Mouse (Mus musculus) hindbrain, embryonic 13.5 days (tissue): ENCODE measurements around the gene Cbs. TPM values are rescaled to one million over a fixed set of nuclear protein-coding genes. Genes with fewer than 3 reads are reported as not detected.

Experiments
- ATAC-seq: fragments of 200-750 bp; cut with Nextera tagmentation; 2 replicates; pipeline ENCODE4 v1.8.0; 2017; ENCODE audit warnings: moderate TSS enrichment; ENCODE audit not compliant: low FRiP score
- H3K27ac ChIP-seq: fragments of 300-500 bp; sonication (generic); 2 replicates; pipeline ENCODE4 v1.5.1; 2015; ENCODE audit warnings: inconsistent platforms, mild to moderate bottlenecking, moderate library complexity
- H3K27me3 ChIP-seq: fragments of 300-500 bp; sonication (generic); 2 replicates; pipeline ENCODE4 v1.6.1; 2015; ENCODE audit warnings: mild to moderate bottlenecking, inconsistent platforms
- H3K36me3 ChIP-seq: fragments of 300-500 bp; sonication (generic); 2 replicates; pipeline ENCODE4 v1.6.1; 2015; ENCODE audit warnings: mild to moderate bottlenecking, inconsistent platforms
- H3K4me1 ChIP-seq: fragments of 300-500 bp; sonication (generic); replicated peaks from 2 replicates; pipeline ENCODE4 v1.6.1; 2015; ENCODE audit warnings: inconsistent platforms
- H3K4me2 ChIP-seq: fragments of 300-500 bp; sonication (generic); 2 replicates; pipeline ENCODE4 v1.6.1; 2015; ENCODE audit warnings: inconsistent platforms, mild to moderate bottlenecking, moderate library complexity
- H3K4me3 ChIP-seq: fragments of 300-500 bp; sonication (generic); 2 replicates; pipeline ENCODE4 v1.5.1; 2015; ENCODE audit warnings: mild to moderate bottlenecking, inconsistent platforms
- H3K9ac ChIP-seq: fragments of 300-500 bp; sonication (generic); 2 replicates; pipeline ENCODE4 v1.6.1; 2015; ENCODE audit warnings: mild to moderate bottlenecking, inconsistent platforms
- H3K9me3 ChIP-seq: fragments of 300-500 bp; sonication (generic); 2 replicates; pipeline ENCODE4 v1.6.1; 2016; ENCODE audit warnings: inconsistent platforms
- WGBS: fragments of 180-500 bp; shearing (Covaris S2); methylation state at CpG from one replicate; pipeline ENCODE4 v1.1.7; 2015; 5-methylcytosine and 5-hydroxymethylcytosine counted together
- polyA plus RNA-seq: library from polyadenylated mRNA; unstranded; fragments of >200 nt; fragmentation: Nextera tagmentation; extraction: Ambion mirVana; gene quantifications from 2 replicates; pipeline ENCODE4 v1.2.1, GENCODE M21; 2015

The Cbs gene
- polyA plus RNA-seq, 1 experiment from 2014 or later = 4.6 TPM

DNA sequence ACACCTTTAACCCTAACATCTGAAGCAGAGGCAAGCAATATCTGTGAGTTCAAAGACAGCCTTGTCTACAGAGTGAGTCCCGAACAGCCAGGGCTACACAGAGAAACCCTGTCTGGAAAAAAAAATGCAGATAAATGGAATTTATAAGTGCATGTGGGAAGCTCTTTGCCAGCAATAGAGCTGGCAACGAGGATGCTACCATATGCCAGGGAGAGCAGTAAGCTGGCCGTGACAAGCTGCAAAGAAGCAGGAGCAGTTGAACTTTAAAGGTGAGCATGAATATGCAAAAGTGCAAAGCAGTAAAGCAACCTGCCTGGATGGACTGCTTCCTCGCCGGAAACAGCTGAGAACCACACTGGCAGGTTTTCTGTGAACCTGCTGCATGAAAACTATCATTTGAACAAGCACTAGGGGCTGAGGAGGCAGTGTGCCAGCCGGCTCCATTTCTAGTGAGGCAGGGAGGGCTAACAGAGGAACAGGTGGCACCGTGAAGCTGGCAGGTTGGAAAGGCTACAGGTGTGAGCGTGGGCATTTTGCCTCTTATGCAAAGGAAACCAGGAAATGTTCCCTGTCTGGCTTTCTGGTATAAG is 23.7 kb upstream of the Cbs start:
- H3K4me2 ChIP-seq = no peak overlapping the region
- no peak overlapping the region for H3K9ac ChIP-seq
- ATAC-seq = no peak
- no peaks in the 10 kb centered on the region for H3K9me3 ChIP-seq
- WGBS = 83% methylated on average over 8 of the region's 8 CpGs
- no peak overlapping the region for H3K27ac ChIP-seq
- peaks cover 18% of the 10 kb centered on the region for H3K4me1 ChIP-seq
- H3K27me3 ChIP-seq = no peaks in the 10 kb centered on the region
- no peak overlapping the region for H3K4me3 ChIP-seq
- peaks cover 3% of the 10 kb centered on the region; the same call in 1 of the 2 replicates for H3K36me3 ChIP-seq

GRCm38 (mm10) chr17:31658468-31659185 is 21.6 kb upstream of the Cbs start, which contains the start of gene U2af1:
Gene U2af1, minus strand, starts transcription at chr17:31658892.
- Histone ChIP-seq H3K4me2 (peak within 1 kb of the TSS; percentile 80), H3K4me1 (peaks cover 24% of the 10 kb centered on the region), H3K27me3 (no peaks in the 10 kb centered on the region), H3K9me3 (no peaks in the 10 kb centered on the region), H3K4me3 (peak within 1 kb of the TSS; percentile 74), H3K36me3 (peaks cover 22% of the 10 kb centered on the region), H3K27ac (peak within 1 kb of the TSS; percentile 93), H3K9ac (peak within 1 kb of the TSS; percentile 94)
- under 1% methylated on average over 66 of the region's 77 CpGs for WGBS
- ATAC-seq = peak; percentile 99

- H3K4me1 ChIP-seq = peaks cover 24% of the 10 kb centered on the region
- H3K27me3 ChIP-seq = no peaks in the 10 kb centered on the region
- ATAC-seq = no peak
- peak overlapping the region; percentile 74 for H3K4me3 ChIP-seq
- no peaks in the 10 kb centered on the region for H3K9me3 ChIP-seq
- peak overlapping the region; percentile 94 for H3K9ac ChIP-seq
- H3K36me3 ChIP-seq = peaks cover 28% of the 10 kb centered on the region
- WGBS = 0% methylated on average over 27 of the region's 27 CpGs
- H3K4me2 ChIP-seq = peak overlapping the region; percentile 80
- peak overlapping the region; percentile 91 for H3K27ac ChIP-seq
Measured at GRCm38 (mm10) chr17:31658136-31658467, 21.1 kb upstream of the Cbs start.

GRCm38 (mm10) chr17:31657141-31657983 is 20.3 kb upstream of the Cbs start:
- no peaks in the 10 kb centered on the region for H3K9me3 ChIP-seq
- H3K27ac ChIP-seq = no peak overlapping the region
- peak overlapping the region; percentile 94 for H3K9ac ChIP-seq
- WGBS = 57% methylated on average over 12 of the region's 12 CpGs
- peaks cover 24% of the 10 kb centered on the region for H3K4me1 ChIP-seq
- peaks cover 35% of the 10 kb centered on the region for H3K36me3 ChIP-seq
- no peaks in the 10 kb centered on the region for H3K27me3 ChIP-seq
- peak overlapping the region; percentile 74 for H3K4me3 ChIP-seq
- no peak for ATAC-seq
- peak overlapping the region; percentile 80 for H3K4me2 ChIP-seq

GRCm38 (mm10) chr17:31656682-31657081 is 19.6 kb upstream of the Cbs start:
- Histone ChIP-seq H3K36me3 (peaks cover 42% of the 10 kb centered on the region), H3K9ac (no peak overlapping the region), H3K4me3 (no peak overlapping the region), H3K27me3 (no peaks in the 10 kb centered on the region), H3K27ac (no peak overlapping the region), H3K4me1 (peaks cover 24% of the 10 kb centered on the region), H3K9me3 (no peaks in the 10 kb centered on the region), H3K4me2 (peak overlapping the region; percentile 80; the same call in 1 of the 2 replicates)
- WGBS = 89% methylated on average over 5 of the region's 5 CpGs
- no peak for ATAC-seq

- H3K9me3 ChIP-seq = no peaks in the 10 kb centered on the region
- peaks cover 55% of the 10 kb centered on the region for H3K36me3 ChIP-seq
- H3K27ac ChIP-seq = no peak overlapping the region
- H3K27me3 ChIP-seq = no peaks in the 10 kb centered on the region
- no peak for ATAC-seq
- no peak overlapping the region for H3K4me3 ChIP-seq
- H3K4me2 ChIP-seq = no peak overlapping the region
- peaks cover 24% of the 10 kb centered on the region for H3K4me1 ChIP-seq
- H3K9ac ChIP-seq = no peak overlapping the region
- WGBS = 85% methylated on average over 4 of the region's 4 CpGs
Measured at GRCm38 (mm10) chr17:31655366-31655765, 18.3 kb upstream of the Cbs start.

DNA sequence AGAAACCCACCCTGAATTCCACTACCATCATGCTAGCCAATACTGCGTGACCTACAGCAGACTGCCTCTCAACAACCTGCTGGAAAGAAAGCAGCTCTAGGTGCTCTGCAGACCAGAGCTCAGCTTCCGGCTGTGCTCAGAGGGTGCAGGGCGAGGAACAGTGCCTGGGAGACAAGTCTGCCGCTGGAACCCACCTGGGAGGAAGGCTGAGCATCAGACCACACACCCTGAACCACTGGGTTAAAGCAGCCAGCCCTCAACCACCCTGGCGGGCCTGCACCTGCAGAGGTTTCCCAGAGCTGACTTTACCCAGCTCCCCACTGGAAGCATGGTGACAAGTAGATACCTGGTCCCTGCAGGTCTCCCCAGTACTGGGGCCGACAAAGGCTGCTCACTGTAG is 16.2 kb upstream of the Cbs start:
- Histone ChIP-seq H3K27me3 (no peaks in the 10 kb centered on the region), H3K27ac (no peak overlapping the region), H3K4me2 (no peak overlapping the region), H3K9ac (no peak overlapping the region), H3K9me3 (no peaks in the 10 kb centered on the region), H3K36me3 (peaks cover 76% of the 10 kb centered on the region), H3K4me1 (peaks cover 19% of the 10 kb centered on the region), H3K4me3 (no peak overlapping the region)
- WGBS = 92% methylated on average over 6 of the region's 6 CpGs
- no peak for ATAC-seq

- WGBS = 93% methylated on average over 14 of the region's 14 CpGs
- no peak for ATAC-seq
Measured at GRCm38 (mm10) chr17:31652152-31652551, 15.1 kb upstream of the Cbs start.

GRCm38 (mm10) chr17:31646199-31647002 is 9.4 kb upstream of the Cbs start:
- Histone ChIP-seq H3K36me3 (peaks cover 66% of the 10 kb centered on the region), H3K27me3 (no peaks in the 10 kb centered on the region), H3K4me3 (no peak overlapping the region), H3K4me1 (no peaks in the 10 kb centered on the region), H3K27ac (no peak overlapping the region), H3K9ac (no peak overlapping the region), H3K4me2 (no peak overlapping the region), H3K9me3 (no peaks in the 10 kb centered on the region)
- 94% methylated on average over 5 of the region's 5 CpGs for WGBS
- ATAC-seq = no peak

More at GRCm38 (mm10) chr17:31652152-31652551, 15.1 kb upstream of the Cbs start:
- H3K9ac ChIP-seq = no peak overlapping the region
- no peak overlapping the region for H3K4me3 ChIP-seq
- H3K4me2 ChIP-seq = no peak overlapping the region
- H3K27ac ChIP-seq = no peak overlapping the region
- H3K4me1 ChIP-seq = peaks cover 12% of the 10 kb centered on the region
- no peaks in the 10 kb centered on the region for H3K9me3 ChIP-seq
- H3K27me3 ChIP-seq = no peaks in the 10 kb centered on the region
- peaks cover 87% of the 10 kb centered on the region for H3K36me3 ChIP-seq

DNA sequence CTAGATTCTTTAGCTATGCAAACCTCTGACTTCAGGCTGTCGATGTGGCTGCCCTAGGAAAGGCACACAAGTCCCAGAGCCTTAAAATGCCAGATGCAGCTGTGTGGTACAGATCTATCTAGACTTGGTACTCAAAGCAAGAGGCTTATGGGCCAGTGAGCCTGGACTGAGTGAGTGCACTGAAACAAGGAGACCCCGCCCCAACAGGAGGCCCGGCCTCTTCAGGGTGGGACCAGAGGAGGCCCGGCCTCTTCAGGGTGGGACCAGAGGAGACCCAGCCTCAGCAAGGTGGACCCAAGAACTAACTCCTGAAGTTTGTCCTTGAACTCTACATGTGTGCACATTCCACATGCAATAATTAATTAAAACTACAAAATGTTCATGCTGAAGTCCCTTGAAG is 5.9 kb upstream of the Cbs start:
- H3K4me3 ChIP-seq = no peak overlapping the region
- H3K4me2 ChIP-seq = no peak overlapping the region
- no peaks in the 10 kb centered on the region for H3K9me3 ChIP-seq
- H3K4me1 ChIP-seq = 0 out of 2 replicates have a peak, but pooled peaks cover 2% of the 10 kb centered on the region
- WGBS = 71% methylated on average over 4 of the region's 4 CpGs
- peaks cover 5% of the 10 kb centered on the region; the same call in 1 of the 2 replicates for H3K27me3 ChIP-seq
- no peak for ATAC-seq
- H3K36me3 ChIP-seq = peaks cover 31% of the 10 kb centered on the region
- H3K9ac ChIP-seq = no peak overlapping the region
- H3K27ac ChIP-seq = no peak overlapping the region

- ATAC-seq = no peak
Measured at GRCm38 (mm10) chr17:31642331-31642730, 5.3 kb upstream of the Cbs start.

More at GRCm38 (mm10) chr17:31642331-31642730, 5.3 kb upstream of the Cbs start:
- no peak overlapping the region for H3K4me3 ChIP-seq
- H3K36me3 ChIP-seq = peaks cover 25% of the 10 kb centered on the region
- no peak overlapping the region for H3K27ac ChIP-seq
- H3K27me3 ChIP-seq = peaks cover 10% of the 10 kb centered on the region
- H3K4me2 ChIP-seq = no peak overlapping the region
- WGBS = 43% methylated on average over 8 of the region's 8 CpGs
- H3K9ac ChIP-seq = no peak overlapping the region
- H3K4me1 ChIP-seq = peaks cover 8% of the 10 kb centered on the region
- H3K9me3 ChIP-seq = no peaks in the 10 kb centered on the region
